Mouse (Mus musculus) liver, embryonic 16.5 days (tissue): ENCODE data around the gene Dpf3. TPM values are rescaled to one million over a fixed set of nuclear protein-coding genes. Genes with fewer than 3 reads are reported as not detected.

Source experiments
- ATAC-seq: fragments of 200-750 bp; cut with Nextera tagmentation; 2 replicates; pipeline ENCODE4 v1.8.0; 2017; ENCODE audit warnings: low read depth, mild to moderate bottlenecking, moderate number of reproducible peaks, moderate library complexity
- H3K27ac ChIP-seq: fragments of 300-500 bp; sonication (generic); 2 replicates; pipeline ENCODE4 v1.5.1; 2014; ENCODE audit warnings: mild to moderate bottlenecking, low read length
- H3K27me3 ChIP-seq: fragments of 300-500 bp; sonication (generic); 2 replicates; pipeline ENCODE4 v1.6.1; 2014; ENCODE audit warnings: low read depth, low read length, mixed read lengths; ENCODE audit not compliant: control insufficient read depth, insufficient read depth
- H3K36me3 ChIP-seq: fragments of 300-500 bp; sonication (generic); 2 replicates; pipeline ENCODE4 v1.6.1; 2014; ENCODE audit warnings: mild to moderate bottlenecking; ENCODE audit not compliant: control insufficient read depth, insufficient read depth
- H3K4me1 ChIP-seq: fragments of 300-500 bp; sonication (generic); 2 replicates; pipeline ENCODE4 v1.6.1; 2014; ENCODE audit warnings: low read depth, low read length, mixed read lengths; ENCODE audit not compliant: control insufficient read depth
- H3K4me2 ChIP-seq: fragments of 300-500 bp; sonication (generic); 2 replicates; pipeline ENCODE4 v1.6.1; 2014; ENCODE audit warnings: low read depth, low read length, mixed read lengths
- H3K4me3 ChIP-seq: fragments of 300-500 bp; sonication (generic); 2 replicates; pipeline ENCODE4 v1.5.1; 2014; ENCODE audit warnings: low read depth, mild to moderate bottlenecking, low read length
- H3K9ac ChIP-seq: fragments of 300-500 bp; sonication (generic); 2 replicates; pipeline ENCODE4 v1.6.1; 2014; ENCODE audit warnings: low read depth, low read length
- H3K9me3 ChIP-seq: fragments of 300-500 bp; sonication (generic); replicated peaks from 2 replicates; pipeline ENCODE4 v1.6.1; 2016; ENCODE audit warnings: low read length; ENCODE audit not compliant: control insufficient read depth
- WGBS: fragments of 180-500 bp; shearing (Covaris S2); extraction: QIAGEN DNeasy Blood & Tissue Kit; methylation state at CpG from one replicate; pipeline ENCODE4 v1.1.7; 2014; ENCODE audit not compliant: insufficient replicate concordance; 5-methylcytosine and 5-hydroxymethylcytosine counted together
- polyA plus RNA-seq: library from polyadenylated mRNA; unstranded; fragments of >200 nt; fragmentation: Nextera tagmentation; extraction: Ambion mirVana; gene quantifications from 2 replicates; pipeline ENCODE4 v1.2.1, GENCODE M21; 2015

Dpf3 gene
- polyA plus RNA-seq, 1 experiment from 2014 or later, result 7.1 TPM

GRCm38 (mm10) chr12:83268504-83268922 lies 219.0 kb downstream of the Dpf3 start:
- H3K4me3 ChIP-seq, result no peak overlapping the region
- no peaks in the 10 kb centered on the region for H3K9me3 ChIP-seq
- no peak overlapping the region for H3K27ac ChIP-seq
- H3K4me2 ChIP-seq, result no peak overlapping the region
- H3K4me1 ChIP-seq, result no peaks in the 10 kb centered on the region
- no peak for ATAC-seq
- H3K36me3 ChIP-seq, result no peaks in the 10 kb centered on the region
- no peaks in the 10 kb centered on the region for H3K27me3 ChIP-seq
- H3K9ac ChIP-seq, result no peak overlapping the region
- 79% methylated on average over 11 of the region's 11 CpGs for WGBS

- Histone ChIP-seq H3K9ac (no peak overlapping the region), H3K4me3 (no peak overlapping the region), H3K9me3 (no peaks in the 10 kb centered on the region), H3K27ac (no peak overlapping the region), H3K36me3 (no peaks in the 10 kb centered on the region), H3K4me1 (no peaks in the 10 kb centered on the region), H3K27me3 (no peaks in the 10 kb centered on the region), H3K4me2 (no peak overlapping the region)
- no peak for ATAC-seq
- 56% methylated on average over 2 of the region's 2 CpGs for WGBS
Measured at GRCm38 (mm10) chr12:83260540-83260939, 227.0 kb downstream of the Dpf3 start.

GRCm38 (mm10) chr12:83254399-83254798 lies 233.1 kb downstream of the Dpf3 start:
- Histone ChIP-seq H3K4me3 (no peak overlapping the region), H3K9ac (no peak overlapping the region), H3K27me3 (no peaks in the 10 kb centered on the region), H3K4me1 (no peaks in the 10 kb centered on the region), H3K36me3 (no peaks in the 10 kb centered on the region), H3K9me3 (no peaks in the 10 kb centered on the region), H3K27ac (no peak overlapping the region), H3K4me2 (no peak overlapping the region)
- 60% methylated on average over 4 of the region's 4 CpGs for WGBS
- no peak for ATAC-seq

GRCm38 (mm10) chr12:83249066-83249465 lies 238.4 kb downstream of the Dpf3 start:
- Histone ChIP-seq H3K27me3 (0 out of 2 replicates have a peak, but pooled peaks cover 2% of the 10 kb centered on the region), H3K27ac (no peak overlapping the region), H3K9me3 (no peaks in the 10 kb centered on the region), H3K9ac (no peak overlapping the region), H3K4me3 (no peak overlapping the region), H3K4me1 (no peaks in the 10 kb centered on the region), H3K4me2 (no peak overlapping the region), H3K36me3 (no peaks in the 10 kb centered on the region)
- WGBS, result 54% methylated on average over 3 of the region's 3 CpGs
- no peak for ATAC-seq

GRCm38 (mm10) chr12:83248636-83249035 lies 238.9 kb downstream of the Dpf3 start:
- Histone ChIP-seq H3K4me1 (no peaks in the 10 kb centered on the region), H3K4me3 (no peak overlapping the region), H3K36me3 (no peaks in the 10 kb centered on the region), H3K9ac (no peak overlapping the region), H3K27ac (no peak overlapping the region), H3K4me2 (no peak overlapping the region), H3K27me3 (0 out of 2 replicates have a peak, but pooled peaks cover 2% of the 10 kb centered on the region), H3K9me3 (no peaks in the 10 kb centered on the region)
- no peak for ATAC-seq
- WGBS, result 67% methylated on average over 2 of the region's 2 CpGs

- Histone ChIP-seq H3K36me3 (no peaks in the 10 kb centered on the region), H3K27me3 (0 out of 2 replicates have a peak, but pooled peaks cover 2% of the 10 kb centered on the region), H3K9me3 (no peaks in the 10 kb centered on the region), H3K9ac (no peak overlapping the region), H3K4me1 (no peaks in the 10 kb centered on the region), H3K27ac (no peak overlapping the region), H3K4me3 (no peak overlapping the region), H3K4me2 (no peak overlapping the region)
- ATAC-seq, result no peak
- WGBS, result 48% methylated on average over 3 of the region's 3 CpGs
Measured at GRCm38 (mm10) chr12:83247669-83248068, 239.8 kb downstream of the Dpf3 start.

GRCm38 (mm10) chr12:83241022-83241421 lies 246.5 kb downstream of the Dpf3 start:
- Histone ChIP-seq H3K4me1 (no peaks in the 10 kb centered on the region), H3K4me3 (no peak overlapping the region), H3K4me2 (no peak overlapping the region), H3K9ac (no peak overlapping the region), H3K27me3 (no peaks in the 10 kb centered on the region), H3K27ac (no peak overlapping the region), H3K9me3 (no peaks in the 10 kb centered on the region), H3K36me3 (no peaks in the 10 kb centered on the region)
- no peak for ATAC-seq
- WGBS, result 12% methylated on average over 3 of the region's 3 CpGs

GRCm38 (mm10) chr12:83240571-83240970 lies 246.9 kb downstream of the Dpf3 start:
- H3K4me2 ChIP-seq, result no peak overlapping the region
- ATAC-seq, result no peak
- no peaks in the 10 kb centered on the region for H3K27me3 ChIP-seq
- H3K36me3 ChIP-seq, result no peaks in the 10 kb centered on the region
- H3K9ac ChIP-seq, result no peak overlapping the region
- H3K27ac ChIP-seq, result no peak overlapping the region
- no peaks in the 10 kb centered on the region for H3K9me3 ChIP-seq
- H3K4me1 ChIP-seq, result no peaks in the 10 kb centered on the region
- no peak overlapping the region for H3K4me3 ChIP-seq

- no peaks in the 10 kb centered on the region for H3K4me1 ChIP-seq
- no peak overlapping the region for H3K27ac ChIP-seq
- WGBS, result 68% methylated on average over 6 of the region's 6 CpGs
- no peak overlapping the region for H3K4me2 ChIP-seq
- no peaks in the 10 kb centered on the region for H3K36me3 ChIP-seq
- H3K9ac ChIP-seq, result no peak overlapping the region
- H3K9me3 ChIP-seq, result no peaks in the 10 kb centered on the region
- no peak overlapping the region for H3K4me3 ChIP-seq
- ATAC-seq, result no peak
- no peaks in the 10 kb centered on the region for H3K27me3 ChIP-seq
Measured at GRCm38 (mm10) chr12:83235781-83236180, 251.7 kb downstream of the Dpf3 start.
